Mouse (Mus musculus) spleen, postnatal 36 days (tissue): ENCODE measurements around the gene Epn2.
"Not testable (repeated sequence)": the region's sequence is repeated elsewhere in the genome, so short reads cannot be mapped to it uniquely, and the experiment has no call there.

Experiments used
- DNase-seq, 2 experiments: peaks; one replicate each; pipeline ENCODE4 v3.0.0; 2022; ENCODE audit warnings: low spot score in 2 of 2, mixed read lengths in 1 of 2

Gene Epn2

GRCm38 (mm10) chr11:61592061-61592460, 12.6 kb upstream of the Epn2 start:
- DNase-seq = no peak

- peak in 1 of 2 experiments; percentile 8 for DNase-seq
These were observed 11.2 kb upstream of the Epn2 start for GRCm38 (mm10) chr11:61590516-61591213.

GRCm38 (mm10) chr11:61585421-61585820, 5.9 kb upstream of the Epn2 start:
- no peak for DNase-seq

- no peak for DNase-seq
These were observed 5.3 kb upstream of the Epn2 start for GRCm38 (mm10) chr11:61584830-61585229.

- DNase-seq = no peak
These were observed 4.6 kb upstream of the Epn2 start for GRCm38 (mm10) chr11:61584096-61584495.

GRCm38 (mm10) chr11:61582808-61583207, 3.3 kb upstream of the Epn2 start:
- not testable (repeated sequence) for DNase-seq

GRCm38 (mm10) chr11:61579878-61580381, 443 bp upstream of the Epn2 start:
- DNase-seq = no peak

- DNase-seq = no peak
These were observed 925 bp downstream of the Epn2 start for GRCm38 (mm10) chr11:61578541-61578982.

GRCm38 (mm10) chr11:61577991-61578390, 1.5 kb downstream of the Epn2 start:
- DNase-seq = no peak

- DNase-seq = no peak
These were observed 2.1 kb downstream of the Epn2 start for GRCm38 (mm10) chr11:61577349-61577748.

GRCm38 (mm10) chr11:61573266-61573665, 6.2 kb downstream of the Epn2 start:
- no peak for DNase-seq

GRCm38 (mm10) chr11:61571225-61571624, 8.3 kb downstream of the Epn2 start:
- DNase-seq = no peak

GRCm38 (mm10) chr11:61569671-61570070, 9.8 kb downstream of the Epn2 start:
- no peak for DNase-seq

GRCm38 (mm10) chr11:61564566-61564965, 14.9 kb downstream of the Epn2 start:
- DNase-seq = no peak

- no peak for DNase-seq
These were observed 15.5 kb downstream of the Epn2 start for GRCm38 (mm10) chr11:61563939-61564338.

- DNase-seq = no peak
These were observed 17.1 kb downstream of the Epn2 start for GRCm38 (mm10) chr11:61562421-61562820.

GRCm38 (mm10) chr11:61559572-61559971, 19.9 kb downstream of the Epn2 start:
- DNase-seq = no peak

- DNase-seq = no peak
These were observed 26.3 kb downstream of the Epn2 start for GRCm38 (mm10) chr11:61553015-61553754.

GRCm38 (mm10) chr11:61550631-61551030, 28.9 kb downstream of the Epn2 start:
- no peak for DNase-seq

- no peak for DNase-seq
These were observed 31.8 kb downstream of the Epn2 start for GRCm38 (mm10) chr11:61547710-61548109.

- no peak for DNase-seq
These were observed 33.0 kb downstream of the Epn2 start for GRCm38 (mm10) chr11:61546452-61546851.

GRCm38 (mm10) chr11:61545586-61545985, 33.9 kb downstream of the Epn2 start:
- no peak for DNase-seq

GRCm38 (mm10) chr11:61541106-61541505, 38.4 kb downstream of the Epn2 start:
- no peak for DNase-seq
